Mouse (Mus musculus) embryonic fibroblast, embryonic 13.5 days (primary cell): Measurements from ENCODE around the gene Mrgprg. TPM values are rescaled to one million over a fixed set of nuclear protein-coding genes. Genes with fewer than 3 reads are reported as not detected.

Source experiments
- H3K27ac ChIP-seq: 2 replicates; pipeline ENCODE4 v1.5.1; 2012; ENCODE audit warnings: low read length, control low read depth, inconsistent platforms; ENCODE audit not compliant: insufficient read depth
- H3K4me1 ChIP-seq: 2 replicates; pipeline ENCODE4 v1.6.1; 2011; ENCODE audit warnings: low read length; ENCODE audit not compliant: control insufficient read depth, insufficient read depth
- H3K4me3 ChIP-seq: 2 replicates; pipeline ENCODE4 v1.5.1; 2011; ENCODE audit warnings: mild to moderate bottlenecking, control low read depth, low read length; ENCODE audit not compliant: insufficient read depth
- CTCF ChIP-seq: IDR thresholded peaks from 2 replicates; pipeline ENCODE4 v1.5.1; 2011; ENCODE audit warnings: mild to moderate bottlenecking, control low read depth, low read length, moderate library complexity, borderline replicate concordance; ENCODE audit not compliant: insufficient read depth
- POLR2A ChIP-seq: IDR thresholded peaks from 2 replicates; pipeline ENCODE4 v1.6.1; 2011; ENCODE audit warnings: low read depth, mild to moderate bottlenecking, control low read depth, low read length, moderate library complexity
- polyA plus RNA-seq: library from polyadenylated mRNA; stranded (reverse); fragments of >200 nt; gene quantifications from 2 replicates; pipeline ENCODE4 v1.2.4, GENCODE M21; 2011; ENCODE audit warnings: low read depth; ENCODE audit not compliant: missing spikeins, insufficient read length

Mrgprg gene
- polyA plus RNA-seq, 1 experiment, result not detected

- Histone ChIP-seq H3K27ac (peak overlapping the region; percentile 81), H3K4me3 (peak overlapping the region; percentile 95), H3K4me1 (peaks cover 6% of the 10 kb centered on the region; the same call in 1 of the 2 replicates)
- no peak for TF ChIP-seq CTCF
- TF ChIP-seq POLR2A, result peak; percentile 96
Observed at GRCm38 (mm10) chr7:143739511-143740461, 27.0 kb downstream of the Mrgprg start.

- no peak overlapping the region for H3K27ac ChIP-seq
- H3K4me3 ChIP-seq, result peak overlapping the region; percentile 95
- peaks cover 6% of the 10 kb centered on the region; the same call in 1 of the 2 replicates for H3K4me1 ChIP-seq
- no peak for TF ChIP-seq CTCF
- TF ChIP-seq POLR2A, result no peak
Observed at GRCm38 (mm10) chr7:143738601-143739006, 28.2 kb downstream of the Mrgprg start.

- Histone ChIP-seq H3K4me3 (peak overlapping the region; percentile 95), H3K4me1 (peaks cover 6% of the 10 kb centered on the region; the same call in 1 of the 2 replicates), H3K27ac (no peak overlapping the region)
- no peak for TF ChIP-seq CTCF
- TF ChIP-seq POLR2A, result no peak
Observed at GRCm38 (mm10) chr7:143738194-143738593, 28.6 kb downstream of the Mrgprg start.

GRCm38 (mm10) chr7:143733746-143734145 is 33.0 kb downstream of the Mrgprg start:
- peaks cover 8% of the 10 kb centered on the region for H3K4me1 ChIP-seq
- no peak overlapping the region for H3K4me3 ChIP-seq
- H3K27ac ChIP-seq, result no peak overlapping the region
- TF ChIP-seq POLR2A, result no peak
- no peak for TF ChIP-seq CTCF

GRCm38 (mm10) chr7:143729886-143730285 is 36.9 kb downstream of the Mrgprg start:
- TF ChIP-seq POLR2A (no peak), CTCF (no peak)
- Histone ChIP-seq H3K27ac (no peak overlapping the region), H3K4me1 (peaks cover 2% of the 10 kb centered on the region; the same call in 1 of the 2 replicates), H3K4me3 (no peak overlapping the region)

- H3K4me3 ChIP-seq, result no peak overlapping the region
- no peak overlapping the region for H3K27ac ChIP-seq
- TF ChIP-seq CTCF, result no peak
- TF ChIP-seq POLR2A, result no peak
- H3K4me1 ChIP-seq, result peaks cover 1% of the 10 kb centered on the region; the same call in 1 of the 2 replicates
Observed at GRCm38 (mm10) chr7:143726396-143726795, 40.4 kb downstream of the Mrgprg start.

- TF ChIP-seq CTCF (no peak), POLR2A (no peak)
- H3K4me1 ChIP-seq, result no peaks in the 10 kb centered on the region
- H3K27ac ChIP-seq, result no peak overlapping the region
- H3K4me3 ChIP-seq, result no peak overlapping the region
Observed at GRCm38 (mm10) chr7:143723841-143724240, 43.0 kb downstream of the Mrgprg start.

- Histone ChIP-seq H3K27ac (no peak overlapping the region), H3K4me1 (no peaks in the 10 kb centered on the region), H3K4me3 (no peak overlapping the region)
- TF ChIP-seq POLR2A (no peak), CTCF (no peak)
Observed at GRCm38 (mm10) chr7:143722646-143723045, 44.1 kb downstream of the Mrgprg start.

- TF ChIP-seq CTCF, result no peak
- TF ChIP-seq POLR2A, result no peak
- Histone ChIP-seq H3K4me1 (no peaks in the 10 kb centered on the region), H3K4me3 (no peak overlapping the region), H3K27ac (no peak overlapping the region)
Observed at GRCm38 (mm10) chr7:143717811-143718210, 49.0 kb downstream of the Mrgprg start.

Other genes with a start within 250 kb of the Mrgprg start
- gene Nap1l4, start 217.9 kb downstream of the Mrgprg start, polyA plus RNA-seq, result 147 and 166 TPM in 2 replicates
- 99.8 and 117 TPM in 2 replicates for gene Cars, start 166.9 kb downstream of the Mrgprg start, polyA plus RNA-seq
- gene Tnfrsf26, start 138.3 kb downstream of the Mrgprg start, polyA plus RNA-seq, result 1.4 and 1.6 TPM in 2 replicates
- 13.4 and 15.9 TPM in 2 replicates for gene Tnfrsf22, start 117.3 kb downstream of the Mrgprg start, polyA plus RNA-seq
- gene Tnfrsf23, start 81.1 kb downstream of the Mrgprg start, polyA plus RNA-seq, result 46.4 and 78.0 TPM in 2 replicates
- gene Osbpl5, start 10.0 kb downstream of the Mrgprg start, polyA plus RNA-seq, result 54.2 and 70.5 TPM in 2 replicates
- 2.3 and 2.5 TPM in 2 replicates for gene Mrgpre, start 17.5 kb upstream of the Mrgprg start, polyA plus RNA-seq
- gene Nadsyn1, start 55.9 kb upstream of the Mrgprg start, polyA plus RNA-seq, result 6.6 and 7.0 TPM in 2 replicates
- gene Dhcr7, start 56.2 kb upstream of the Mrgprg start, polyA plus RNA-seq, result 33.8 and 36.6 TPM in 2 replicates
- not detected in 2 replicates for gene Gm498, start 99.8 kb upstream of the Mrgprg start, polyA plus RNA-seq
- gene Shank2, start 234.9 kb upstream of the Mrgprg start, polyA plus RNA-seq, result 1.6 and 3.4 TPM in 2 replicates